Mouse (Mus musculus) embryonic fibroblast, embryonic 13.5 days (primary cell): ENCODE data around the gene Uggt1. TPM values are rescaled to one million over a fixed set of nuclear protein-coding genes. Genes with fewer than 3 reads are reported as not detected.

Source experiments
- H3K27ac ChIP-seq: 2 replicates; pipeline ENCODE4 v1.5.1; 2012; ENCODE audit warnings: low read length, control low read depth, inconsistent platforms; ENCODE audit not compliant: insufficient read depth
- H3K4me1 ChIP-seq: 2 replicates; pipeline ENCODE4 v1.6.1; 2011; ENCODE audit warnings: low read length; ENCODE audit not compliant: control insufficient read depth, insufficient read depth
- H3K4me3 ChIP-seq: 2 replicates; pipeline ENCODE4 v1.5.1; 2011; ENCODE audit warnings: mild to moderate bottlenecking, control low read depth, low read length; ENCODE audit not compliant: insufficient read depth
- CTCF ChIP-seq: IDR thresholded peaks from 2 replicates; pipeline ENCODE4 v1.5.1; 2011; ENCODE audit warnings: mild to moderate bottlenecking, control low read depth, low read length, moderate library complexity, borderline replicate concordance; ENCODE audit not compliant: insufficient read depth
- POLR2A ChIP-seq: IDR thresholded peaks from 2 replicates; pipeline ENCODE4 v1.6.1; 2011; ENCODE audit warnings: low read depth, mild to moderate bottlenecking, control low read depth, low read length, moderate library complexity
- polyA plus RNA-seq: library from polyadenylated mRNA; stranded (reverse); fragments of >200 nt; gene quantifications from 2 replicates; pipeline ENCODE4 v1.2.4, GENCODE M21; 2011; ENCODE audit warnings: low read depth; ENCODE audit not compliant: missing spikeins, insufficient read length

The Uggt1 gene
- polyA plus RNA-seq, 1 experiment = 125 TPM

DNA sequence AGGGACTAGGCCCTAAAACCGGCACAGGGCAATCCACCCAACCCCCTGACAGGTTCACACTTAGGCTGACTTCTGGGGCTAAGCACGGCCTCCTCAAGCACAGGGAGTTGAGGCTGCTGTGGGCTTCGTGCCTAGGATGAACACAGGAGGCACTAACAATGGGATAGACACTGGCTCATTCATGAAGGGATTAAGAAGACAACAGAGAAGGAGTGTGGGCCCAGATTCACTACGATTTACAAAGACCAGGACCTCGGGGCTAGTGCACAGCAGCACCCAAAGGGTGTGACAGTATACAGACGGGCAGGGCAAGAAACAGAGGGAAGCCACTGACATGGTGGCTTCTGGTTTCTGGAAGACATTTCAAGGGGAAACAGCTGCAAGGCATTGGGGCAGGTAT lies 4.3 kb downstream of the Uggt1 start:
- TF ChIP-seq POLR2A = no peak
- TF ChIP-seq CTCF = no peak
- no peak overlapping the region for H3K4me3 ChIP-seq
- H3K4me1 ChIP-seq = peaks cover 15% of the 10 kb centered on the region
- no peak overlapping the region for H3K27ac ChIP-seq

GRCm38 (mm10) chr1:36239396-36239795 lies 5.1 kb downstream of the Uggt1 start:
- Histone ChIP-seq H3K4me1 (peaks cover 13% of the 10 kb centered on the region), H3K27ac (no peak overlapping the region), H3K4me3 (no peak overlapping the region)
- no peak for TF ChIP-seq CTCF
- no peak for TF ChIP-seq POLR2A

DNA sequence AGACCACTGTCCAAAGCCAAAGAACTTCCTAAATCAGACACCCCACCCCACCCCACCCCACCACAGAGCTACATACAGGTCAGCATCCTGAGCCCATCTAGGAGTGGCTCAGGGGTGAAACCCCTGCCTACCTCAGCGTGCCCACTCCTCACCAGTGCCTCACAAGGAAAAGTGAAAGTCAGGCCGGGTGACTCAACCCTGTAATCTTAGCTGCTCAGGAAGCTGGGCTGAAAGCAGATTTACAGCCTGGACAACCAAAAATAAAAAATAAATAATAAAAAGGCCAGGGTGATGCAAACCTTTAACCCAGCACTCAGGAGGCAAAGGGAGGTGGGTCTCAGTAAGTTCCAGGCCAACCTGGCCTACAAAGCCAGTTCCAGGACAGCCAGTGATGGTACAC lies 8.7 kb downstream of the Uggt1 start:
- peaks cover 13% of the 10 kb centered on the region for H3K4me1 ChIP-seq
- H3K4me3 ChIP-seq = no peak overlapping the region
- peak overlapping the region; percentile 14; the same call in 1 of the 2 replicates for H3K27ac ChIP-seq
- TF ChIP-seq POLR2A = no peak
- TF ChIP-seq CTCF = no peak

DNA sequence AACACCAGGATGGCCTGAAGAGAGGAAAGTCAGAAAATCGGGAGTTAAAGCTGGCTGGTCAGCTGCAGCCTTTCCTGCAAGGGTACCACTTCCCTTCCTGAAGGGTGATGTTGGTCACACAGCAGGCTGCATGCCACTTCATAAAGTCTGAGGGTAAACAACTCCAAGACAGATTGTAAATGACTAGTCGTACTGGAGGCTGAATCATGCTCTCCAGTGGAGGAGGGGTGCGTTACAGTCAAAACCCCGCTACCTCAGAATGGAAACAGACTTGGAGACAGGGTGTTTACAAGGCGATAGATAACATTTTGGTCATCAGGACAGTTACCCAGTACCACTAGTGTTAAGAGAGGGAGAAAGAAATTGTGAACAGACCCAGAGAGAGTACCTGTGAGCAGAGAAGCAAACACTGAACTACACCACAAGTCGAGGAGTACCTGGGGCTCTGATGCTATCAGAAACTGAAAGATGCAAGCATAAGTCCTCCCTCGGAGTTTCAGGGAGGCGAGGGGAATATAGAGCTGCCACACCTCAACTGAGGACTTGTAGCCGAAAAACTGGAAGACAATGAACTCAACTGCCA lies 9.4 kb downstream of the Uggt1 start:
- peaks cover 13% of the 10 kb centered on the region for H3K4me1 ChIP-seq
- no peak overlapping the region for H3K4me3 ChIP-seq
- TF ChIP-seq POLR2A = no peak
- no peak for TF ChIP-seq CTCF

DNA sequence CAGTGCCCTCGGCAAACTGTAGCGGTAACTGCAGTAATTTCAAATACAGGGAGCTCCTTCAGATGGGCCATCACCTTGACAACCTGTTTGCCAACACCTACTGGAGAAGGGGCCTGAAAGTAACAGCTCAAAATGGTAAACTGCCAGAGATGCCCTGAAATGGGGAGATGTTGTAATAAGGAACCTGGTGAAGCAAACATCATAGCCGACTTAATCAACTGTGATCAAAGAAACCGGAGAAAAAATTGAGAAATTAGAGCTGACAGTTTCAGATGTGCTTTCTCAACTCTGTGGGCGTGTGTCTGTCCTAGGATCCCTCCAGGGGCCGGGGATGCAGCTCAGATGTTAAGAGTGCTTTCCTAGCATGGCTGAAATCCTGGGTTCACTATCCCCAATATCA lies 11.3 kb downstream of the Uggt1 start:
- Histone ChIP-seq H3K27ac (no peak overlapping the region), H3K4me1 (peaks cover 13% of the 10 kb centered on the region), H3K4me3 (no peak overlapping the region)
- no peak for TF ChIP-seq POLR2A
- TF ChIP-seq CTCF = no peak

More for the DNA sequence above, 9.4 kb downstream of the Uggt1 start:
- H3K27ac ChIP-seq = no peak overlapping the region

- Histone ChIP-seq H3K4me1 (peaks cover 10% of the 10 kb centered on the region), H3K27ac (no peak overlapping the region), H3K4me3 (no peak overlapping the region)
- no peak for TF ChIP-seq CTCF
- no peak for TF ChIP-seq POLR2A
These were observed 13.4 kb downstream of the Uggt1 start for GRCm38 (mm10) chr1:36230919-36231705.

DNA sequence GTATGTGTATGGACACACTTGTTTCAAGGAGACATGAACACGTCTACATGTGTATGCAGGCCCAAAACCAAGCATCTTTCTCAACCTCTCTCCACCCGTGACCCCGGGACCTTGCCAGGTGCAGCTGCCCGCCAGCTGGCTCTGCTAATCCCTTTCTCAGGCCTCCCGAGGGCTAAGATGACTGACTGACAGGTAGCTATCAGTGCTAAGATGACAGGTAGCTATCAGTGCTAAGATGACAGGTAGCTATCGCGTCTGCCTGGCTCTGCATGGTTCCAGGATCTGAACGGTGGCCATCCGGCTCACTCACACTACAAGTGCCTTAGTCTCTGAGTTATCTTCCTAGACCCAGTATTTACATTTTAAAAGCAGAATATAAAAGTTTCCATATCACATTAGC lies 16.1 kb downstream of the Uggt1 start:
- TF ChIP-seq CTCF (no peak), POLR2A (no peak)
- Histone ChIP-seq H3K4me1 (no peaks in the 10 kb centered on the region), H3K27ac (no peak overlapping the region), H3K4me3 (no peak overlapping the region)

GRCm38 (mm10) chr1:36224648-36225047 lies 19.9 kb downstream of the Uggt1 start:
- Histone ChIP-seq H3K4me1 (no peaks in the 10 kb centered on the region), H3K27ac (no peak overlapping the region), H3K4me3 (no peak overlapping the region)
- TF ChIP-seq CTCF = no peak
- TF ChIP-seq POLR2A = no peak

DNA sequence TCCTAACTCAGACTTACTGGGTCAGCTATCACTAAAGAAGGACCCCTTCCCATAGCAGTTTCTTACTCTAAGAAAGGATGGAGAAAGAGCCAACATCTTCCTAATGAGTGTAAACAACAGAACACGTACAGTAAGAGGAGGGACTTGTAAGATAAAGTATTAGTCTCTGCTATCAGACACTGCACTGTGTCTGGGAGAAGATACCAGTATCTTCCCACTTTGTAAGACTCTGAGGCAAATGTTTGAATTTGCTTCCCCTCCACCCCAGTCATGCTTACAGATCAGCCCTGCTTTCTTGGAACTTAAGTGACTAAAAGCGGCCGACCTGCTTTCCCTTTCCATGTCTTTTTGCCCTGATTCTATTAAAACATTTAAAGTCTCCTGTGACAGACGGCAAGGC lies 30.2 kb downstream of the Uggt1 start:
- no peak overlapping the region for H3K27ac ChIP-seq
- H3K4me1 ChIP-seq = no peaks in the 10 kb centered on the region
- TF ChIP-seq CTCF (no peak), POLR2A (no peak)
- H3K4me3 ChIP-seq = no peak overlapping the region

- TF ChIP-seq POLR2A = no peak
- TF ChIP-seq CTCF = no peak
- Histone ChIP-seq H3K27ac (no peak overlapping the region), H3K4me3 (no peak overlapping the region), H3K4me1 (no peaks in the 10 kb centered on the region)
These were observed 42.8 kb downstream of the Uggt1 start for GRCm38 (mm10) chr1:36201739-36202138.

DNA sequence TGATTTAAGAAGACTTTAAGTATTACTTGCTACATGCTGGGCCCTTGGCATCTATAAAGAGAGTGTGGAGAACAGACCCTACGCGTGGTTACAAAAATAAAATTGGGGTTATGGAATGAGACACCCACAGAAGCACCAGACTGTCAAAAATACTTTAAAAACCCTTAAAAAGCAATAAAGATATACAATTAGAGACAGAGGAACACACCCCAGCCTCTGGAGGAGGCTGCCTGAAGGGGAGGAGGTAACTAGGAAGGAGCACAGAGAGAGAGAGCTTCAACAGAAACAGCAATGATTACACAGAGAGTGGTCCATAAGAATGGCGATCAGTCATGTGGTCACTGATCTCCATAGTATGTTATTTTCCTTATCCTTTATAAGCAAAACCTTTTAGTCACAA lies 50.0 kb downstream of the Uggt1 start:
- no peak overlapping the region for H3K4me3 ChIP-seq
- H3K27ac ChIP-seq = no peak overlapping the region
- TF ChIP-seq POLR2A (no peak), CTCF (no peak)
- H3K4me1 ChIP-seq = no peaks in the 10 kb centered on the region
